Mouse (Mus musculus) intestine, embryonic 16.5 days (tissue): ENCODE data around the gene Cul3. TPM values are rescaled to one million over a fixed set of nuclear protein-coding genes. Genes with fewer than 3 reads are reported as not detected.
A peak's percentile ranks its signal among the peaks of the same experiment; 100 is the strongest.

Source experiments
- ATAC-seq: fragments of 200-750 bp; cut with Nextera tagmentation; 2 replicates; pipeline ENCODE4 v1.8.0; 2017; ENCODE audit warnings: moderate TSS enrichment, moderate library complexity
- H3K27ac ChIP-seq: fragments of 300-500 bp; sonication (generic); 2 replicates; pipeline ENCODE4 v1.5.1; 2014; ENCODE audit warnings: mild to moderate bottlenecking, low read length
- H3K27me3 ChIP-seq: fragments of 300-500 bp; sonication (generic); replicated peaks from 2 replicates; pipeline ENCODE4 v1.6.1; 2014; ENCODE audit warnings: low read length, control low read depth, mixed read lengths; ENCODE audit not compliant: control insufficient read depth, insufficient read depth
- H3K36me3 ChIP-seq: fragments of 300-500 bp; sonication (generic); 2 replicates; pipeline ENCODE4 v1.6.1; 2014; ENCODE audit warnings: low read length, control low read depth; ENCODE audit not compliant: control insufficient read depth, insufficient read depth
- H3K4me1 ChIP-seq: fragments of 300-500 bp; sonication (generic); 2 replicates; pipeline ENCODE4 v1.6.1; 2014; ENCODE audit warnings: low read length, control low read depth, mixed read lengths; ENCODE audit not compliant: control insufficient read depth, insufficient read depth
- H3K4me2 ChIP-seq: fragments of 300-500 bp; sonication (generic); 2 replicates; pipeline ENCODE4 v1.6.1; 2014; ENCODE audit warnings: low read depth, low read length, control low read depth
- H3K4me3 ChIP-seq: fragments of 300-500 bp; sonication (generic); 2 replicates; pipeline ENCODE4 v1.5.1; 2014; ENCODE audit warnings: mild to moderate bottlenecking, low read length
- H3K9ac ChIP-seq: fragments of 300-500 bp; sonication (generic); 2 replicates; pipeline ENCODE4 v1.6.1; 2014; ENCODE audit warnings: low read depth, low read length
- H3K9me3 ChIP-seq: fragments of 300-500 bp; sonication (generic); 2 replicates; pipeline ENCODE4 v1.6.1; 2016; ENCODE audit warnings: low read length, control low read depth; ENCODE audit not compliant: control insufficient read depth
- WGBS: fragments of 180-500 bp; shearing (Covaris S2); extraction: QIAGEN DNeasy Blood & Tissue Kit; methylation state at CpG from one replicate; pipeline ENCODE4 v1.1.7; 2014; 5-methylcytosine and 5-hydroxymethylcytosine counted together
- polyA plus RNA-seq: library from polyadenylated mRNA; unstranded; fragments of >200 nt; fragmentation: Nextera tagmentation; extraction: Ambion mirVana; gene quantifications from 2 replicates; pipeline ENCODE4 v1.2.1, GENCODE M21; 2015

Cul3 gene
- polyA plus RNA-seq: 21.0 and 24.2 TPM in 2 replicates

GRCm38 (mm10) chr1:80340436-80341376 is at the start of gene Cul3:
Cul3 (minus strand) TSS chr1:80340480.
- H3K27ac ChIP-seq: peak within 1 kb of the TSS; percentile 98
- peaks cover 8% of the 10 kb centered on the region for H3K4me1 ChIP-seq
- peak; percentile 94 for ATAC-seq
- no peaks in the 10 kb centered on the region for H3K36me3 ChIP-seq
- peak within 1 kb of the TSS; percentile 95 for H3K4me3 ChIP-seq
- H3K9me3 ChIP-seq: no peaks in the 10 kb centered on the region
- H3K9ac ChIP-seq: peak within 1 kb of the TSS; percentile 99
- under 1% methylated on average over 65 of the region's 85 CpGs for WGBS
- H3K4me2 ChIP-seq: peak within 1 kb of the TSS; percentile 81
- H3K27me3 ChIP-seq: no peaks in the 10 kb centered on the region

- Histone ChIP-seq H3K27me3 (no peaks in the 10 kb centered on the region), H3K4me1 (no peaks in the 10 kb centered on the region), H3K9ac (no peak overlapping the region), H3K27ac (no peak overlapping the region), H3K4me3 (no peak overlapping the region), H3K9me3 (no peaks in the 10 kb centered on the region), H3K36me3 (no peaks in the 10 kb centered on the region), H3K4me2 (no peak overlapping the region)
- no peak for ATAC-seq
- 76% methylated on average over 7 of the region's 7 CpGs for WGBS
These were observed 49.2 kb upstream of the Cul3 start for GRCm38 (mm10) chr1:80389518-80389917.

GRCm38 (mm10) chr1:80383613-80384589 is 43.6 kb upstream of the Cul3 start:
- no peak for ATAC-seq
- Histone ChIP-seq H3K9ac (no peak overlapping the region), H3K4me2 (no peak overlapping the region), H3K27me3 (no peaks in the 10 kb centered on the region), H3K4me1 (no peaks in the 10 kb centered on the region), H3K36me3 (no peaks in the 10 kb centered on the region), H3K27ac (no peak overlapping the region), H3K4me3 (no peak overlapping the region), H3K9me3 (no peaks in the 10 kb centered on the region)
- WGBS: 72% methylated on average over 25 of the region's 25 CpGs

- no peak for ATAC-seq
- H3K36me3 ChIP-seq: no peaks in the 10 kb centered on the region
- WGBS: 60% methylated on average over 7 of the region's 7 CpGs
- H3K4me1 ChIP-seq: no peaks in the 10 kb centered on the region
- no peak overlapping the region for H3K9ac ChIP-seq
- H3K4me3 ChIP-seq: no peak overlapping the region
- H3K27ac ChIP-seq: no peak overlapping the region
- no peaks in the 10 kb centered on the region for H3K9me3 ChIP-seq
- no peaks in the 10 kb centered on the region for H3K27me3 ChIP-seq
- no peak overlapping the region for H3K4me2 ChIP-seq
These were observed 42.6 kb upstream of the Cul3 start for GRCm38 (mm10) chr1:80382928-80383327.

GRCm38 (mm10) chr1:80381302-80381701 is 41.0 kb upstream of the Cul3 start:
- no peaks in the 10 kb centered on the region for H3K4me1 ChIP-seq
- no peak overlapping the region for H3K27ac ChIP-seq
- 38% methylated on average over 4 of the region's 4 CpGs for WGBS

GRCm38 (mm10) chr1:80372010-80372409 is 31.7 kb upstream of the Cul3 start:
- Histone ChIP-seq H3K27me3 (no peaks in the 10 kb centered on the region), H3K4me2 (no peak overlapping the region), H3K4me1 (no peaks in the 10 kb centered on the region), H3K9me3 (no peaks in the 10 kb centered on the region), H3K27ac (no peak overlapping the region), H3K36me3 (no peaks in the 10 kb centered on the region), H3K9ac (no peak overlapping the region), H3K4me3 (no peak overlapping the region)
- 87% methylated on average over 3 of the region's 3 CpGs for WGBS
- ATAC-seq: no peak

More at GRCm38 (mm10) chr1:80381302-80381701, 41.0 kb upstream of the Cul3 start:
- no peak overlapping the region for H3K4me3 ChIP-seq
- H3K9me3 ChIP-seq: no peaks in the 10 kb centered on the region
- H3K27me3 ChIP-seq: no peaks in the 10 kb centered on the region
- no peaks in the 10 kb centered on the region for H3K36me3 ChIP-seq
- no peak for ATAC-seq
- no peak overlapping the region for H3K4me2 ChIP-seq
- no peak overlapping the region for H3K9ac ChIP-seq

- Histone ChIP-seq H3K27ac (no peak overlapping the region), H3K4me2 (no peak overlapping the region), H3K9ac (no peak overlapping the region), H3K4me3 (no peak overlapping the region), H3K4me1 (no peaks in the 10 kb centered on the region), H3K27me3 (no peaks in the 10 kb centered on the region), H3K36me3 (no peaks in the 10 kb centered on the region), H3K9me3 (no peaks in the 10 kb centered on the region)
- ATAC-seq: no peak
- WGBS: 90% methylated on average over 3 of the region's 3 CpGs
These were observed 31.1 kb upstream of the Cul3 start for GRCm38 (mm10) chr1:80371189-80371889.

GRCm38 (mm10) chr1:80363486-80363885 is 23.2 kb upstream of the Cul3 start:
- WGBS: 95% methylated on average over 8 of the region's 8 CpGs
- H3K36me3 ChIP-seq: no peaks in the 10 kb centered on the region
- no peaks in the 10 kb centered on the region for H3K9me3 ChIP-seq
- H3K4me3 ChIP-seq: no peak overlapping the region
- no peak overlapping the region for H3K27ac ChIP-seq
- H3K4me2 ChIP-seq: no peak overlapping the region
- no peaks in the 10 kb centered on the region for H3K27me3 ChIP-seq
- no peak for ATAC-seq
- H3K9ac ChIP-seq: no peak overlapping the region
- H3K4me1 ChIP-seq: no peaks in the 10 kb centered on the region
